Mouse (Mus musculus) mesoderm, embryonic 11.5 days (tissue): ENCODE measurements around the gene Dync2li1.

Experiments
- DNase-seq: peaks from one replicate; pipeline ENCODE4 v3.0.0-alpha.2; 2012; ENCODE audit warnings: low read depth, low spot score

Dync2li1 gene

GRCm38 (mm10) chr17:84684284-84684683, 58.0 kb downstream of the Dync2li1 start:
- DNase-seq = no peak

- DNase-seq = no peak
Observed at GRCm38 (mm10) chr17:84685286-84685685, 59.0 kb downstream of the Dync2li1 start.

GRCm38 (mm10) chr17:84687994-84688393, 61.7 kb downstream of the Dync2li1 start:
- DNase-seq = no peak

- no peak for DNase-seq
Observed at GRCm38 (mm10) chr17:84688834-84689233, 62.5 kb downstream of the Dync2li1 start.

- no peak for DNase-seq
Observed at GRCm38 (mm10) chr17:84689316-84689715, 63.0 kb downstream of the Dync2li1 start.

GRCm38 (mm10) chr17:84690111-84690510, 63.8 kb downstream of the Dync2li1 start:
- no peak for DNase-seq

GRCm38 (mm10) chr17:84693741-84694140, 67.4 kb downstream of the Dync2li1 start:
- no peak for DNase-seq

GRCm38 (mm10) chr17:84696537-84696936, 70.2 kb downstream of the Dync2li1 start:
- no peak for DNase-seq

- peak; percentile 68 for DNase-seq
Observed at GRCm38 (mm10) chr17:84698727-84699126, 72.4 kb downstream of the Dync2li1 start.
